Mouse (Mus musculus) frontal cortex, adult (tissue): ENCODE measurements around the gene Ms4a4d.
"Not testable (repeated sequence)": the region's sequence is repeated elsewhere in the genome, so short reads cannot be mapped to it uniquely, and the experiment has no call there.

Experiments used
- ATAC-seq: cut with Nextera tagmentation; 2 replicates; pipeline ENCODE4 v1.9.2; 2017; ENCODE audit warnings: mild to moderate bottlenecking, moderate library complexity, mixed read lengths; ENCODE audit not compliant: low TSS enrichment

Ms4a4d gene

DNA sequence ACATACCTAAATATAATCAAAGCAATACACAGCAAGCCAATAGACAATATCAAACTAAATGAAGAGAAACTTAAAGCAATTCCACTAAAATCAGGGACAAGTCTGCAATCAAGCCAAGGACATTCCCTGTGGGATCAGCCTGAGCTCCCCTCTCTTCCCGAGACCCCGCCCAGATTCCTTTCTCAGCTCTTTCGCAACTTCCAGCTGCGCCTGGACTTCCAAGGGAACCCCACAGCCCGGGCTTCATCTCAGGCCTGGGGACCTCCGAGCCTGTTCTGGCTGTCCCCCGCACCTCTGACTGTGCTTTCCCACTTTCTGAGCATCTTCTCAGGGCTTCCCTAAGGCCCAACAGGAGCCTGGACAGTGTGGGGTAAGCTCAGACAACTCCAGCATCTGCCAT lies at the start of gene Ms4a4d:
Gene Ms4a4d (plus strand): TSS at position 209 of the 400 bp plus-strand sequence.
- no peak for ATAC-seq

DNA sequence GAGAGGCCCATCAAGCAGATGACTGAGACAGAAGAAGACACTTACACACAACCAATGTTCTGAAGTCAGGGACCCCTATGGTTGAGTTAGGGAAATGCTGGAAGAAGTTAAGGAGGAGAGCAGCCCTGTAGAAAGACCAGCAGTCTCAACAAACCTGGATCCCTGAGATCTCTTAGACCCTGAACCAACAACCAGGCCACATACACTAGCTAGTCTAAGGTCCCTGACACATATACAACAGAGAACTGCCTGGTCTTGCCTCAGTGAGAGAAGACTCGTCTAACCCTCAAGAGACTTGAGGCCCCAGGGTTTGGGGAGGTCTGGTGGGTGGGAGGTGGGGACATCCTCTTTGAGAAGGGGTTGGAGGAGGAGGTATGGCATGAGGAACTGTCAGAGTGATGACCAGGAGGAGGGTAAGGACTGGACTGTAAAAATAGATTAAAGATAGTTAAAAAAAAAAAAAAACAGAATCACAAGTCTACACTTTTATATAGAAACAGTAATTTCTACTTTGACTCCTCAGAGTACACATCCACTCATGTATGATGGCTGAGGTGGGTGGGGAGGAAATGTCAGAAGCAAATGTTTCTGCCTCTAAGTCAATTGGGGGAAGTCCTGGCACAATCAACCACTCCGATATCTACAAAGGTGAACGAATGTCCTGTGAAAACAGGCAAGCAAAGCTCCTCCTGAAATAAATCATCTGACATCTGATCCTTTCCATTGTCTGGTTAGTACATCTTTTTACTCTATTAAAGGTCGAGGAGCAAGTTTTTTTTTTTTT lies 45.0 kb upstream of the Ms4a4d start:
- no peak for ATAC-seq

GRCm38 (mm10) chr19:11492671-11493070 lies 43.9 kb upstream of the Ms4a4d start:
- ATAC-seq, result no peak

- ATAC-seq, result no peak
These were observed 42.1 kb upstream of the Ms4a4d start for GRCm38 (mm10) chr19:11494519-11494918.

DNA sequence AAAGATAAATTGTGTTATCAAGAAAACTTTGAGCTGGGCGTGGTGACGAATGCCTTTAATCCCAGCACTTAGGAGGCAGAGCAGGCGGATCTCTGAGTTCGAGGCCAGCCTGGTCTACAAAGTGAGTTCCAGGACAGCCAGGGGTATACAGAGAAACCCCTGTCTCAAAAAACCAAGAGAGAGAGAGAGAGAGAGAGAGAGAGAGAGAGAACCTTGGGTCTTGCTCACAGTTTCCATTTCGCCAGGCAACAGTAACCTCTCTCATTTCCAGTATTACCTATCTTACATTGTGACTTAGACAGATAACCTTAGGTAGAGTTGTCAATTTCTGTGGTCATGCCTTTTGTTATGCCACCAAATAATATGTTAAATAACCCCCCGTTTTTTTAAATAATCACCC lies 40.2 kb upstream of the Ms4a4d start:
- no peak for ATAC-seq

DNA sequence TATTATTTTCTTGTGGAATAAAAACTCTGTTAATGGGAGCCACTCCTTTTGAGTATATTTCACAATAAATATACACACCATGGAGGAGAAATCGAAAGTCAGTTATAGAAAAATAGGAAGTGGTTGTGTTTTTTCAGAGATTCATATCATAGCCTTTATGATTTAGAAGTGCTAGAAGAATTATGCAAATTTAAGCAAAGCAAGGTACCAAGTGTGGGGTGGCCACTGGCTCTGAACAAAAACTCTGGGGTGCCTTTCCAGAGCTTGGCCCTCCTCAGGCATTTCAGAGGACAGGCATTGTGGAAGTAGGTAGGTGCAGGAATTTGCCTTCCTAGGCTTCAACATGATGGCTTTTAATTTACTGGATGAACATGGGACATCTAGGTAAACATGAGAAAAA lies 39.3 kb upstream of the Ms4a4d start:
- ATAC-seq, result not testable (repeated sequence)

- no peak for ATAC-seq
These were observed 35.8 kb upstream of the Ms4a4d start for GRCm38 (mm10) chr19:11500796-11501195.

GRCm38 (mm10) chr19:11501326-11501725 lies 35.3 kb upstream of the Ms4a4d start:
- ATAC-seq, result no peak

DNA sequence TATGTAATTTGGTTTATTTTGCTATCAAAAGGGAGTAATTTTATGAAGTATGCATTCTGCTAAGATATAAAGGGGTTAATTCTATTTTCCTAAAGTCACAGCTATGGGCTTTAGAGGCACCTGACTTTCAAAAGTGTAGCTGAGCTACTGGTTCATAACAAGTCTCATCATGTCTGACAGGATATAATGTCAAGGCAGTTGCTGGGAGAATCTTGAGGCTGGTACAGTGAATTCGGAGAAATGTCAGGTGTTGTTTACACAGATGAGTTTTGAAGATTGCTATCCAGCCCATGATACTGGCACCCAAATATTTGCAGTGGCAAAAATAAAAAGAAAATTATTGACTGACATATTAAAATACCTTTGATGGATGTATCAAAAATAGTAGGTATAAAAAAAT lies 31.7 kb upstream of the Ms4a4d start:
- ATAC-seq, result no peak

GRCm38 (mm10) chr19:11513458-11513857 lies 23.1 kb upstream of the Ms4a4d start:
- ATAC-seq, result no peak

DNA sequence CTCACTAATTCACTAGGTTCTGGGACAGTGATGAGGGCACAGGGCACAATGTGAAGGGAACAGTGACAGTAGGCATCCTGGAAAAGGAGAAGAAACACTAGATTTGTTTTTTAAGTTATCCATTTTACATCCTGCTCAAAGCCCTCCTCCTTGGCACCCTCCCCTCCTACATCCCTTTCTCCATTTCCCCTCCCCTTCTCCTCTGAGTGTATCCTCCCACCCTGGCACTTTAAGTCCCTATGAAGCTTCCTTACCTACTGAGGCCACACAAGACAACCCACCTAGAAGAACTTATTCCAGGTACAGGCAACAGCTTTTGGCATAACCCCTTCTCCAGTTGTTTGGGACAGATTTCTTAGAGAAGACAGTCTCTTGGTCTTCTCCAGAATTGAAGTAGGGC lies 20.4 kb upstream of the Ms4a4d start, which contains the start of gene Ms4a6b:
Gene Ms4a6b (plus strand): TSS at position 267 of the 400 bp plus-strand sequence.
- no peak for ATAC-seq

DNA sequence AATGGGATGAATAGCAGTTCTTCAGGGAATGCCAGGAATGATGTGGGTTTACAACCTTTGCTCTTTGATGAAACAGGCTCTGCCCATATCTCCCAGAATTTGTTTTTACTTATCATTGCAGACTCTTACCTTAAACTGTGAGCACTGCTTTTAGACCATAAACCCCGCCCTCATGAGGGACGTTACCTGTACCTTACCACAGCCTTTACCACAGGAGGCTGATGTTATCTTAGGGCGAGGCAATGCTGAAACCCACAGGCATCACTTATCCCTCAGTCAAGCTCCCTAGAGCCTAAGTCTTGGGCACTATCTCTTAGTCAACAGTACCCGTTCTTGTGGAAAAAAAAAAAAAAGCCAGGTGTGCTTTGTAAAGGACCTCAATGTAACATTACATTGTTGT lies 19.8 kb upstream of the Ms4a4d start:
- ATAC-seq, result no peak

DNA sequence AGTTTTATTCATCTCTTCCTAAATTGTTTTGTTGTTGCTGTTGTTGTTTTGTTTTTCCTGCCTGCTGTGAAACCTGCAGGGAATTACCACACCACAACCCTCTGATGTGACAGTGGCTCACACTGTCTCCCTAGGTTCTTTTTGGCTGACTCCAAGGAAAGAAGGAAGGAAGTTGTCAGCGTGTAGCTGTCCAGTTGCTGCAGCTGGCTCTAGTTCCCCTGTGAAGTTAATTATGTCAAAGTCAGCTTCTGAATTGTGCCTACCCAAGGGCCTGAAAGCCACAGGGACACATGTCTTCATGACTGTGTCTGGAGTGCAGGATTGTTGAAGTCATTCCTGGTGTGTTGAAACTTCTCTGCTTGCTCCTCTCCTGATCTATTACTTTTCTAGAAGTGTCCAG lies 19.2 kb upstream of the Ms4a4d start:
- ATAC-seq, result not testable (repeated sequence)

- ATAC-seq, result not testable (repeated sequence)
These were observed 18.2 kb upstream of the Ms4a4d start for GRCm38 (mm10) chr19:11518356-11518755.

DNA sequence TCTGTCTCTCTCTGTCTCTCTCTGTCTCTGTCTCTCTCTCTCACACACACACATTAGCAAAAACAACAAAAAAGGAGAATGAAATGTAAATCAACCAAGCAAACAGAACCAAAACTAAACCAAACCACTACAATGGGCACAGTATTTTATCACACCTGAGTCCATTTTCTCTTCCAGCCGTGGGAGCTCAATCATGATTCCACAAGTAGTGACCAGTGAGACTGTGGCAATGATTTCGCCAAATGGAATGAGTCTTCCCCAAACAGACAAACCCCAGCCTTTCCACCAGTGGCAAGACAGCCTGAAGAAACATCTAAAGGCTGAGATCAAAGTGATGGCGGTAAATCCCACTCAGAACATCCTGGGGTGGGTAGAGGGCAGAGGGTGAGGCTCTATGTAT lies 16.5 kb upstream of the Ms4a4d start:
- no peak for ATAC-seq

DNA sequence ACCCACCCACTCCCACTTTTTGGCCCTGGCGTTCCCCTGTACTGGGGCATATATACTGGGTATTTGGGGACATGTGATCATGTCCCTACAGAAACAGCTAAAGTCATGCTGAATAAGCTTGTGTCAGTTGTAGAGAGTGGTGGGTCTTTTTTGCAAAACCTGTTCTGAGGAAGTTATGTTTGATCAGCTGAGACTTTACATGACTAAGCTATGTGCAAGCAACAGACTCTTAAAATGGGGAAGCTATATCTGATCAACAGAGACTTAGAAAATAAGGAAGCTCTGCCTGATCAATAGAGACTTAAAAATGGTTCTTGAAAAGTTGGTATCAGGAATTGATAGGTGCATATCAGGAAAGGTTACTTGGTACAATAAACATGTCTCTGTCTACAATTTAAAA lies 3.2 kb upstream of the Ms4a4d start:
- ATAC-seq, result no peak

GRCm38 (mm10) chr19:11533888-11534445 lies 2.6 kb upstream of the Ms4a4d start:
- ATAC-seq, result no peak

- no peak for ATAC-seq
These were observed 735 bp downstream of the Ms4a4d start for GRCm38 (mm10) chr19:11537336-11537735.

DNA sequence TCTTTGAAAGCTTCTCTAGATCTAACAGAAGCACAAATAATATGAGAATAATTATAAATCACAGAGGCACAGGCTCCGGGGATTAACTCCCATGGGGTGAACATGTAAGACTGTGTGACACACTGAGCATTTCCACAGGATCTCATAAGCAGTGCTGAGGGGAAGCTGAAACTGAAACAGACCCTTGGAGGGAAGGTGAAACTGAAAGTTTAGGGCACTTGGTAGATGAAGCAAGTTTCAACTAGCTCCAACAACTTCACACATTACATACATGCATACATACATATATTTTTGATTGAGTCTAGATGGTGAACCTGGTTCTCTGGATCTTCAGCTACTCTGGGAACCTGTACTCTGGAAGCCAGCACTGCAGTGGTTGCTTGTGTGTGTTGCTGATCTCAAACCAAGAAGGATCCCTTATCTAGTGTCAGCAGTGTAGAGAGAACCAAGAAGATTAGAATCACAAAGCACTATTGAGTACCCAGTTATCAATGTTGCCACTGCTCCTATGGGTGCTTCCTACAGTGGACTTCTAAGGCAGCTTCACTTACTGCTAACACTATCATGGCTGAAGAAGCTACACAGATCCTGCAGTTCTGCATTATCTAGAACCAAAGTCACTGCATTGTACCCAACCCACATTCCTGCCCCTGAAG lies 3.7 kb downstream of the Ms4a4d start:
- ATAC-seq, result not testable (repeated sequence)

- ATAC-seq, result not testable (repeated sequence)
These were observed 7.8 kb downstream of the Ms4a4d start for GRCm38 (mm10) chr19:11544383-11544782.

DNA sequence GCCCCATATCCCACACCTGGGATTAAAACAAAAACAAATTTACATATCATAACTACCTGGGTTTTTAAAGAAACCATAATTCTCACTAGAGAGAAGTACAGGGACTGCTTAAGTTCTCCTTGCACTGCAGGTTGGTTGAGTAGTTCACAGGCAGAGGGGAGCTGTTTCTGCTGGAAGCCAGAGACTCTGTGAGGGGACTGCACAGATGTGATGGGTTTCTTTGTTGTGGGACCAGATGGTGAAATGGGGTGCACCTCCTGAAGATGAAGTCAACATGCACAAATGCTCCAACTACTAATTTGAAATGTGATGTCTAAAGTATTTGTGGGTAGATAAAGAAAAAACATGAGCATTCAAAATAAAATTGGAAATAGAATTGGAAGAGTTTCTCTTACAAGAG lies 11.3 kb downstream of the Ms4a4d start:
- ATAC-seq, result no peak

DNA sequence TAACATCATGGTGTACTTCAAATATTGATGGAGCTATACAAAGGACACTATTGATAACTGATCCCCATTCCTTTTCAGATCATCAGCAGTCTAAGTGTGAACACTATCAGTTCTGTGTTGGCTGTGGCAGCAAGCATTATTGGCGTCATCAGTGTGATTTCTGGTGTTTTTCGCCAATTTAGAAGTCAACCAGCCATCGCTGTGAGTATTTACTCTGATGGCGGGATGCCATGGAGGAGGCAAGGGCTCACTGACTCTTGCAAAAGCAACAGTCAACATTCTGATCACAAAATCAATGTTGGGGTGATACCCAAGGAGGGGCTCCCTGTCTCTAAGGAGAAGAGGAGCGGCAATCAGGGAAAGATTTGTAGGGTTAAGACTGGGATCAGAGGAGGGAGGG lies 18.1 kb downstream of the Ms4a4d start:
- no peak for ATAC-seq

- not testable (repeated sequence) for ATAC-seq
These were observed 23.0 kb downstream of the Ms4a4d start for GRCm38 (mm10) chr19:11559560-11559959.
